Mouse (Mus musculus): Measurements from ENCODE around the gene Impg1.

DNA sequence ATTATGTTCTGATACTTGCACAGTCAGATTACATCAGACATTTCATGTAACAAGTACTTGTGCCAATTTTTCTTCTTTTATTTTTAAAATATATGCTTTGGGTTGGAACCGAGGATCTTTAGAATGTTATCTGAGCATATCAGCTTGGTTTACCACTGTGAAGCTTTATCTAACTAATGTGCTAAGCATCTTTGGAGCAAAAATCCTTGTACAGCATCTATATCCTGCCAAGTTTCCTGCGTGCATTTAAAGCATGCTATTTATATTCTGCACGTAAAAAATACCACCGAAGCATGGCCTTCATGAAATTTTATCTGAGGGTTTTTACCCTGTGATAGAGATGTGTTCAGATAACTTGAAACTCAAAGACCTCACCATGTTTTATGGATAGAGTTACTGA, 169.2 kb downstream of the Impg1 start:
- TF ChIP-seq POLR2A (IDR thresholded peaks at IDR 0.05; ENCODE audit: control insufficient read depth, low read depth, low read length) (no peak), CTCF (IDR thresholded peaks at IDR 0.05; ENCODE audit: control insufficient read depth, insufficient read depth, insufficient replicate concordance, low read depth, low read length) (no peak)
